Mouse (Mus musculus) ES-Bruce4 (cell line): Measurements from ENCODE around the gene Mus81. TPM values are rescaled to one million over a fixed set of nuclear protein-coding genes. Genes with fewer than 3 reads are reported as not detected.

Source experiments
- H3K27ac ChIP-seq: 2 replicates; pipeline ENCODE4 v1.5.1; 2012; ENCODE audit warnings: low read length, inconsistent platforms; ENCODE audit not compliant: insufficient read depth
- H3K27me3 ChIP-seq: 2 replicates; pipeline ENCODE4 v1.6.1; 2012; ENCODE audit warnings: mild to moderate bottlenecking, low read length, inconsistent platforms; ENCODE audit not compliant: control insufficient read depth, poor library complexity, insufficient read depth, severe bottlenecking
- H3K36me3 ChIP-seq: 2 replicates; pipeline ENCODE4 v1.6.1; 2012; ENCODE audit warnings: inconsistent platforms, mild to moderate bottlenecking, low read length, moderate library complexity; ENCODE audit not compliant: control insufficient read depth, poor library complexity, insufficient read depth, severe bottlenecking
- H3K4me1 ChIP-seq: one replicate; pipeline ENCODE4 v1.8.1; 2011; ENCODE audit warnings: low read length; ENCODE audit not compliant: control insufficient read depth, insufficient read depth
- H3K4me3 ChIP-seq: 2 replicates; pipeline ENCODE4 v1.5.1; 2011; ENCODE audit warnings: low read depth, mild to moderate bottlenecking, low read length
- H3K9ac ChIP-seq: 2 replicates; pipeline ENCODE4 v1.6.1; 2012; ENCODE audit warnings: low read depth, mild to moderate bottlenecking, inconsistent platforms; ENCODE audit not compliant: poor library complexity, severe bottlenecking
- H3K9me3 ChIP-seq: replicated peaks from 2 replicates; pipeline ENCODE4 v1.6.1; 2012; ENCODE audit warnings: mild to moderate bottlenecking, low read length, inconsistent platforms; ENCODE audit not compliant: control insufficient read depth, poor library complexity, insufficient read depth, severe bottlenecking
- CTCF ChIP-seq: IDR thresholded peaks from one replicate; pipeline ENCODE4 v1.8.1; 2011; ENCODE audit warnings: low read depth, low read length
- EP300 ChIP-seq: IDR thresholded peaks from 2 replicates; pipeline ENCODE4 v1.6.1; 2011; ENCODE audit warnings: low read depth, low read length; ENCODE audit not compliant: insufficient read depth
- POLR2A ChIP-seq: IDR thresholded peaks from one replicate; pipeline ENCODE4 v1.8.1; 2011; ENCODE audit warnings: low read length; ENCODE audit not compliant: insufficient read depth
- polyA plus RNA-seq: library from polyadenylated mRNA; stranded (reverse); fragments of >200 nt; gene quantifications from 2 replicates; pipeline ENCODE4 v1.2.4, GENCODE M21; 2011; ENCODE audit warnings: low read depth; ENCODE audit not compliant: missing spikeins, insufficient read depth, insufficient read length

Mus81 gene
- polyA plus RNA-seq, 1 experiment = 14.4 TPM

DNA sequence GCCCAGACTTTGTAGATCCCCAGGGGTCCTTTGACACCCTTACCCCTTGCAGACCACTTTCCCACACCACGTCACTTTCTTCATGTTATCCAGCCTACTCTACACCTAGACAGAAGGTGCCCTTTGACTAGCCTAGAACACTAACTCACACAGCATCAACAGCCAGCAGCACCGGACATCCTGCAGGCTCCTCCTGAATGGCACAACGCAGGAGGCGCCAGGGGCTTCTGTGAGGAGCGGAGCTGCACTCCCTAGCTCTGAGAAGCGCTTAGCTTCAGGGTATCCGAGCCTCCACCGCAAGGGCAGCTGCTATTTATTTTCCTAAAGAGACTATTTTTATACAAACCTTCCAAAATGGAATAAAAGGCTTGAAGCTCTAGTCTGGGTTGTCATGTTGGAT is 32.6 kb downstream of the Mus81 start:
- H3K4me1 ChIP-seq = no peaks in the 10 kb centered on the region
- H3K36me3 ChIP-seq = no peaks in the 10 kb centered on the region; the same call in 1 of the 2 replicates
- H3K27me3 ChIP-seq = no peaks in the 10 kb centered on the region
- no peak overlapping the region for H3K27ac ChIP-seq
- no peak overlapping the region for H3K4me3 ChIP-seq
- H3K9ac ChIP-seq = peak overlapping the region; percentile 86; the same call in 1 of the 2 replicates
- TF ChIP-seq POLR2A (no peak), EP300 (no peak), CTCF (no peak)
- no peaks in the 10 kb centered on the region for H3K9me3 ChIP-seq

DNA sequence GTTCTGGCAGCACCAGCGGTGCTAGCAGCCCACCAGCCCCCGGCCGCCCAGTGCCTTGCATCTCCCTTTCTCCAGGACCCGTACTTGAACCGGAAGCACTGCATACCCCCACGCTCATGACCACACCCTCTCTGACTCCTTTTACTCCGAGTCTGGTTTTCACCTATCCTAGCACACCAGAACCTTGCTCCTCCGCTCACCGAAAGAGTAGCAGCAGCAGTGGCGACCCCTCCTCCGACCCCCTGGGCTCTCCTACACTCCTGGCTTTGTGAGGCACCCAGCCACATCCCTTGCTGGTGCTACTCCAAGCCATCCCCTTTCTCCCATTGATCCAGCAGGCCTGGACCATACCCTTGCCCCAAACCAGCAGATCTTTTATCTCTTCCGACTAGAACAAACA is 33.2 kb downstream of the Mus81 start:
- Histone ChIP-seq H3K27ac (no peak overlapping the region), H3K9me3 (no peaks in the 10 kb centered on the region), H3K4me3 (peak overlapping the region; percentile 2; the same call in 1 of the 2 replicates), H3K4me1 (no peaks in the 10 kb centered on the region), H3K27me3 (no peaks in the 10 kb centered on the region), H3K36me3 (no peaks in the 10 kb centered on the region; the same call in 1 of the 2 replicates), H3K9ac (no peak overlapping the region)
- TF ChIP-seq CTCF (no peak), POLR2A (no peak), EP300 (no peak)

DNA sequence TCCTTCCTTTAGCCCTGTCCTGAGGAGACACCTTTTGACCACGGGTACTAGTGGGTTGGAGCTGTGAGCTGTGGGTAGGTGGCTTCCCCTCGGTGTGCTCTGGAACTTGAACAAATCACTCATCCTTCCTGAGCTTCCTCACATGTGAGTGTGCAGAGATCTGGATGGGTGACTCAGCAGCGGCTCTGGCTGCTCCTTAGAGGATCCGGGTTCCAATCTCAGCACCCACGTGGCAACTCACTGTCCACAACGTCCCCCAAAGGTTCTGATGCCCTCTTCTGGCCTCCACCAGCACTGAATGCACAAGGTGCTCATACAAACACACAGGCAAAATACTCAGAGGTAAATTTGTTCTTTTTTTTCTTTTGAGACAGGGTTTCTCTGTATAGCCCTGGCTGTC is 36.4 kb downstream of the Mus81 start:
- Histone ChIP-seq H3K4me1 (no peaks in the 10 kb centered on the region), H3K9ac (no peak overlapping the region), H3K9me3 (no peaks in the 10 kb centered on the region), H3K36me3 (no peaks in the 10 kb centered on the region; the same call in 1 of the 2 replicates), H3K27ac (no peak overlapping the region), H3K4me3 (no peak overlapping the region), H3K27me3 (no peaks in the 10 kb centered on the region)
- TF ChIP-seq POLR2A = no peak
- no peak for TF ChIP-seq CTCF
- no peak for TF ChIP-seq EP300

DNA sequence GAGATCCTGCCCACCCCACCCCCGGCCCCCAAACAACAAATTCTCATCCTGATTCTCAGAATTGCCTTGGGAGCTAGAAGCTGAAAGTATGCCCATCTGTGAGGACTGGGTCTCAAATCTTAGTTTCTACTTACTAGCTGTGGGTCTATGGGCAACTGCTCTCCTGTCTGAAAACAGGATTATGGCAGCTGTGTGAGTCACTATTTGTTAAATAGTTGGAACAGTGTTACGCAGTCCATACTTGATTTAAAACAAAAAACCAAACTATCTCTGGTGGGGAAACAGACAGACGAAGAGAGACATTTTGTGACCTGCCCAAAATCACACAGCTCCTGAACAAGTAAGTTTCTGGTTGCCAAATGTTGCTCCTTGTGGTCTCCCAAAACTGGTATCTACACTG is 38.5 kb downstream of the Mus81 start:
- Histone ChIP-seq H3K9ac (no peak overlapping the region), H3K27ac (no peak overlapping the region), H3K4me3 (no peak overlapping the region), H3K36me3 (no peaks in the 10 kb centered on the region; the same call in 1 of the 2 replicates), H3K9me3 (no peaks in the 10 kb centered on the region), H3K27me3 (no peaks in the 10 kb centered on the region), H3K4me1 (no peaks in the 10 kb centered on the region)
- TF ChIP-seq CTCF (no peak), POLR2A (no peak), EP300 (no peak)

DNA sequence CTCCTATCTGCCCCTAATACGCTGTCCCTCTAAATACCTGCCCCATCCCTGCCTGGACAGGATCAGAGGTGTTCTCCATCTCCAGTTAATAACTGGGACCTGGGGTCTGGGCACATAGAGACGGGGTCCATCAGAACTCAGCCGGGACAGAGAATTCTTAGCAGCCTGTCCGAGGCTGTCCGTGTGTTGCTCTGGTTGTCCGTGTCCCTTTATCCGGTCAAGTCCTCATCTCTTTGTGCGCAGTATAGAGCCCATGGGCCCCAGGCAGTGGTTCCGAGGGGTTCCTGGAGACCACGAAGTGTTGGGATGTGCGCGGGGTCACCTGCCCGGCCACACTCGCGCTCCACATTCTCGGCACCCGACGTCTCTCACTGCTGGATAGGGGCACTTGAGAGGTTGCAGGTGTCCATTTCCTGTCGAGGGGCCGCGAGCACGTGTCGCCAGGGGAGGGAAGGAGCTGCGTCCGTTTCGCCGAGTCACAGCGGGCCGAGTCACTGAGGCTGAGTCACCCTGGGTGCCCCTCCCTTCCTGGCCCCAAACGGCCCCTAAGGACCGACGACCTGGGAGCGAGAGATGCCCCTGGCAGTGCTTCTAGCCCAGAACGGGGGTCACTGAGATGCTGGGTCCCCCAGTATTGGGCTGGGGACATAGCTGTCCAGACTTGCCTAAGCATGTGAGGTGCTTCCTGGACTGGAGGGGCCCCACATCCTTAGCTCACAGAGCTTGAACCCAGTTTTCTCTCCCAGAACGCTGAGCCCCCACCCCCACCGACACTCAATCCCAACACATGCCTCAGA is 39.6 kb downstream of the Mus81 start:
- TF ChIP-seq EP300 (no peak), POLR2A (no peak), CTCF (no peak)
- Histone ChIP-seq H3K27ac (no peak overlapping the region), H3K9me3 (no peaks in the 10 kb centered on the region), H3K4me1 (no peaks in the 10 kb centered on the region), H3K9ac (peak overlapping the region; percentile 18; the same call in 1 of the 2 replicates), H3K36me3 (no peaks in the 10 kb centered on the region), H3K4me3 (peak overlapping the region; percentile 28), H3K27me3 (no peaks in the 10 kb centered on the region)

DNA sequence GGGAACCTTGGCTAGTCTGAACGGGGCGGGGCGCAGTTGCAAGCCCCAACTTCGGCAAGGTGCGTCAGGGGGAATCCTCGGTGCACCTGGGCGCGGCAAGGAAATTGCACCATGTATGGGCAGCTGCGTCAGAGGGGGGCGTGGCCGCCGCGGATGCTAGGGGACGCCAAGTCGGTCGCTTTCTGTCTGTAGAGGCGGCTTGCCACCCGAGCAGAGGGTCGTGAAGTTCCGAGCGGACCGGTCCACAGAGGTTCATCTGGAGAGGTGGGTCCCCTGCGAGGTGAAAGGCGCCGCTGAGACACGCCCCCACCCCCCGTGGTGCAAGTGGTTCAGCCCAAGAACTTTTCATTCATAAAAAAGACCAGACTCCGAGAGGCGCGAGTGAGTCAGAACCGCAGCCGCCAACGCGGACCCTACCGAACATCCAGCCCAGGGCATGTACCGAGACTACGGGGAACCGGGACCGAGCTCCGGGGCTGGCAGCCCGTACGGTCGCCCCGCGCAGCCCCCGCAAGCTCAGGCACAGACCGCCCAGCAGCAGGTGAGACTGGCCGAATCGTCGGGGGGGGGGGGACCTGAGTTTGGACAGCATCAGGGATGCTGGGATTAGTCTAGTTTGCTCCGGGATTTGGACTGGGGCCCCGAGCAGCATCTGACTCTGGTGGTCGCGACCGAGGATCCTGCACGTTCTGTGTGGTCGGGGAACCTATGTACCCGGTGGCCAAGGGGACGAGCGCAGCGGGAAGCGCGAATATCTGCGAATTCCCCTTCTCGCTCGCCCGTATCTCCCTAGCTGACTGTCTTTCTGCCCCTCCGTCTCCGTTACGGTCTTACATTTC is 40.5 kb downstream of the Mus81 start, which contains the start of gene Fosl1:
TSS of gene Fosl1 (plus strand) at position 33 of the 839 bp plus-strand sequence.
- no peaks in the 10 kb centered on the region for H3K9me3 ChIP-seq
- peak within 1 kb of the TSS; percentile 28 for H3K4me3 ChIP-seq
- H3K9ac ChIP-seq = peak within 1 kb of the TSS; percentile 18
- H3K4me1 ChIP-seq = no peaks in the 10 kb centered on the region
- TF ChIP-seq CTCF = no peak
- no peak for TF ChIP-seq POLR2A
- TF ChIP-seq EP300 = no peak
- no peak within 1 kb of the TSS for H3K27ac ChIP-seq
- H3K36me3 ChIP-seq = no peaks in the 10 kb centered on the region
- no peaks in the 10 kb centered on the region for H3K27me3 ChIP-seq
